Mouse (Mus musculus): ENCODE measurements around the gene Mrtfa. TPM values are rescaled to one million over a fixed set of nuclear protein-coding genes. Genes with fewer than 3 reads are reported as not detected.

Mrtfa gene
- polyA plus RNA-seq, 1 experiment from 2014 or later = 25.0 TPM

DNA sequence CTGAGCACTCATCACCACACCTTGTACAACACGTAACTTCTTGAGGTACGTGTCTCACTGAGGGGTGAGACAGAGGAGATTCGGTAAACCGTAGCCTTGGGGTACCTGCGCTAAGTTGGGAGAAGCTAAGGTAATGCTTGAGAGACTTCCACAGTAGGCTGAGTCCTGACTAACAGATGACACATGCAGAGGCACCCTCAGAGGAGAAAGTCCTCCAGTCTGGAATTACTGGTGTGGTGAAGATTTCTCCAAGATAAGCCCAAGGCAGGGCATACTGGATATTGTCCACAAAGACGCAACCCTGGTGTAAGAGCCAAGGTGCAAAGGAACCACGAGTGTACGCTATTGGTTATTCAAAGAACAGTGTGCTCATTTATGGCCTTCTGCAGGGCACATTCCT lies 2.3 kb upstream of the Mrtfa start:
- Histone ChIP-seq H3K4me1 (peaks cover 24% of the 10 kb centered on the region), H3K36me3 (replicated peaks) (peaks cover 4% of the 10 kb centered on the region), H3K27ac (replicated peaks) (no peak overlapping the region), H3K27me3 (replicated peaks; ENCODE audit: low read depth, poor library complexity, severe bottlenecking) (no peaks in the 10 kb centered on the region), H3K4me3 (no peak overlapping the region), H3K9me3 (no peaks in the 10 kb centered on the region)
- DNase-seq (ENCODE audit: low spot score) = no peak
- WGBS = 92% methylated on average over 8 of the region's 8 CpGs

GRCm38 (mm10) chr15:81192316-81192715 lies 1.8 kb upstream of the Mrtfa start:
- Histone ChIP-seq H3K4me1 (peaks cover 24% of the 10 kb centered on the region), H3K27me3 (replicated peaks; ENCODE audit: low read depth, poor library complexity, severe bottlenecking) (no peaks in the 10 kb centered on the region), H3K4me3 (no peak overlapping the region), H3K9me3 (no peaks in the 10 kb centered on the region), H3K27ac (replicated peaks) (no peak overlapping the region), H3K36me3 (replicated peaks) (peaks cover 8% of the 10 kb centered on the region)
- no peak for DNase-seq (ENCODE audit: low spot score)
- whole genome bisulfite sequencing = 81% methylated on average over 5 of the region's 5 CpGs

GRCm38 (mm10) chr15:81191303-81191702 lies 746 bp upstream of the Mrtfa start:
- Histone ChIP-seq H3K27me3 (replicated peaks; ENCODE audit: low read depth, poor library complexity, severe bottlenecking) (no peaks in the 10 kb centered on the region), H3K4me1 (peaks cover 24% of the 10 kb centered on the region), H3K4me3 (peak overlapping the region; percentile 98), H3K36me3 (replicated peaks) (peaks cover 19% of the 10 kb centered on the region), H3K9me3 (no peaks in the 10 kb centered on the region), H3K27ac (replicated peaks) (peak overlapping the region; percentile 87)
- WGBS = 28% methylated on average over 9 of the region's 9 CpGs
- no peak for DNase-seq (ENCODE audit: low spot score)

- DNase-seq (ENCODE audit: low spot score) = no peak
- Histone ChIP-seq H3K36me3 (replicated peaks) (peaks cover 23% of the 10 kb centered on the region), H3K27me3 (replicated peaks; ENCODE audit: low read depth, poor library complexity, severe bottlenecking) (no peaks in the 10 kb centered on the region), H3K4me3 (peak overlapping the region; percentile 98), H3K9me3 (no peaks in the 10 kb centered on the region), H3K27ac (replicated peaks) (peak overlapping the region; percentile 87), H3K4me1 (peaks cover 24% of the 10 kb centered on the region)
- WGBS = under 1% methylated on average over 46 of the region's 46 CpGs
Observed at GRCm38 (mm10) chr15:81190011-81190629, 437 bp downstream of the Mrtfa start.

- Histone ChIP-seq H3K4me3 (peak overlapping the region; percentile 98), H3K27me3 (replicated peaks; ENCODE audit: low read depth, poor library complexity, severe bottlenecking) (no peaks in the 10 kb centered on the region), H3K36me3 (replicated peaks) (peaks cover 23% of the 10 kb centered on the region), H3K27ac (replicated peaks) (no peak overlapping the region), H3K9me3 (no peaks in the 10 kb centered on the region), H3K4me1 (peaks cover 24% of the 10 kb centered on the region)
- 92% methylated on average over 2 of the region's 2 CpGs for WGBS
- DNase-seq (ENCODE audit: low spot score) = no peak
Observed at GRCm38 (mm10) chr15:81189061-81189460, 1.5 kb downstream of the Mrtfa start.

DNA sequence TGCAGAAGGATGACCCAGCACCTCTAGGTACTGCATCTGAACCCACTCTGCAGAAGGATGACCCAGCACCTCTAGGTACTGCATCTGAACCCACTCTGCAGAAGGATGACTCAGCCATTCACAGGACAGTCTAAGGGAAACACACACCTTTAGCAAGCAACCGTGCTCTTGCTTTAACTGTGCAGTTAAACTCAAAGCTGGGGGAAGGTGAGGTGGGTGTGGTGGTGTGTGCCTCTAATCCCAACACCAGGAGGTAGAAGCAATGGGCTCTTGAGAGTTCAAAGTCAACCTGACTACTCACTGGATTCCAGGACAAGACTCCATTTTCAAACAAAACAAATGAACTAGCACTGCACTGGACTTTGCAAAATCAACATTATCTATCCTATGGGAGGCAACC lies 5.6 kb downstream of the Mrtfa start:
- no peak for DNase-seq (ENCODE audit: low spot score)
- no peak overlapping the region for H3K4me3 ChIP-seq
- peaks cover 23% of the 10 kb centered on the region for H3K36me3 ChIP-seq (replicated peaks)
- 90% methylated on average over 1 of the region's 1 CpGs for WGBS
- H3K27ac ChIP-seq (replicated peaks) = no peak overlapping the region
- H3K4me1 ChIP-seq = peaks cover 17% of the 10 kb centered on the region
- no peaks in the 10 kb centered on the region for H3K9me3 ChIP-seq
- no peaks in the 10 kb centered on the region for H3K27me3 ChIP-seq (replicated peaks; ENCODE audit: low read depth, poor library complexity, severe bottlenecking)

DNA sequence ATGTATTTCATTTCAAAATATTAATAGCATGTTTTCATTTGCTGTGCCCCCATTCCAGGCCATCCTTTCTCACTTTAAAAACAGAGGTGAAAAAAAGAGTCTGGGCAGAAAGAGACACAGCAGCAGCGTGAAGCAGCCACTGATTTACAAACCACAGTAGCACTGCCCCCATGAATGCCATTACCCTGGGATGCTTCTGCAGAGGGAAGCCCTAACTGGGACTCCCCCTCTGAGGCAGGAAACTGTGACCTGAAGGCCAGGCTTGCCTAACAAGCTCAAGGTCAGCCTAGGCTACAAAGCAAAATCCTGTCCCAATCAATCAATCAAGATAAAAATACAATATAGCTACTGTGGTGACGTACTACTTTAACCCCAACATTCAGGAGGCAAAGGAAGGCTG lies 9.3 kb downstream of the Mrtfa start:
- Histone ChIP-seq H3K36me3 (replicated peaks) (peaks cover 8% of the 10 kb centered on the region; the same call in 1 of the 2 replicates), H3K4me1 (peaks cover 3% of the 10 kb centered on the region; the same call in 1 of the 2 replicates), H3K4me3 (no peak overlapping the region), H3K27me3 (replicated peaks; ENCODE audit: low read depth, poor library complexity, severe bottlenecking) (no peaks in the 10 kb centered on the region), H3K27ac (replicated peaks) (no peak overlapping the region), H3K9me3 (no peaks in the 10 kb centered on the region)
- WGBS = 48% methylated on average over 2 of the region's 2 CpGs
- no peak for DNase-seq (ENCODE audit: low spot score)

DNA sequence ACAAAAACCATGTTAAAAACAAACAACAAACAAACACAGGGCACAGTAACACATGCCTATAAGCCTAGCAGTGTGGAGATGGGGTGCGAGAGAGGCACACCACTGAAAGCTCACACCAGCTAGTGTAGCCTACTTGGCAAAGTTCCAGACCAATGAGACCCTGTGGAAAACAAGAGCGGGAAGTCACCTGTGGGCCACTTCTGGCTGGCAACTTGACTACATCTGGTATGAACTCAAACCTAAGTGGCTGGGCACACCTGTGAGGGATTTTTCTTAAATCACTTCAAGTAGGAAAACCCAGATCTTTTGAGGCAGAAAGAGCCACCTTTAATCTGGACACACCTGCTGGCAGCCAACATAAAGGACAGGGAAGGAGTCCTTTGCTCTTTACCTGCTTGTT lies 11.0 kb downstream of the Mrtfa start:
- no peak overlapping the region for H3K4me3 ChIP-seq
- no peaks in the 10 kb centered on the region for H3K9me3 ChIP-seq
- 96% methylated on average over 2 of the region's 2 CpGs for WGBS
- no peak for DNase-seq (ENCODE audit: low spot score)
- peaks cover 6% of the 10 kb centered on the region for H3K36me3 ChIP-seq (replicated peaks)
- H3K27ac ChIP-seq (replicated peaks) = no peak overlapping the region
- H3K27me3 ChIP-seq (replicated peaks; ENCODE audit: low read depth, poor library complexity, severe bottlenecking) = no peaks in the 10 kb centered on the region
- peaks cover 3% of the 10 kb centered on the region; the same call in 1 of the 2 replicates for H3K4me1 ChIP-seq

- no peak overlapping the region for H3K4me3 ChIP-seq
- H3K36me3 ChIP-seq (replicated peaks) = peaks cover 13% of the 10 kb centered on the region
- no peaks in the 10 kb centered on the region for H3K9me3 ChIP-seq
- DNase-seq (ENCODE audit: low spot score) = no peak
- WGBS = 84% methylated on average over 11 of the region's 11 CpGs
- H3K4me1 ChIP-seq = peaks cover 3% of the 10 kb centered on the region; the same call in 1 of the 2 replicates
- no peaks in the 10 kb centered on the region for H3K27me3 ChIP-seq (replicated peaks; ENCODE audit: low read depth, poor library complexity, severe bottlenecking)
- no peak overlapping the region for H3K27ac ChIP-seq (replicated peaks)
Observed at GRCm38 (mm10) chr15:81178703-81179102, 11.9 kb downstream of the Mrtfa start.

- 92% methylated on average over 7 of the region's 7 CpGs for WGBS
- Histone ChIP-seq H3K9me3 (no peaks in the 10 kb centered on the region), H3K36me3 (replicated peaks) (peaks cover 13% of the 10 kb centered on the region), H3K4me3 (no peak overlapping the region), H3K27me3 (replicated peaks; ENCODE audit: low read depth, poor library complexity, severe bottlenecking) (no peaks in the 10 kb centered on the region), H3K27ac (replicated peaks) (no peak overlapping the region), H3K4me1 (peaks cover 3% of the 10 kb centered on the region; the same call in 1 of the 2 replicates)
- DNase-seq (ENCODE audit: low spot score) = no peak
Observed at GRCm38 (mm10) chr15:81177860-81178259, 12.7 kb downstream of the Mrtfa start.

GRCm38 (mm10) chr15:81175633-81176032 lies 14.9 kb downstream of the Mrtfa start:
- no peak overlapping the region for H3K27ac ChIP-seq (replicated peaks)
- DNase-seq (ENCODE audit: low spot score) = no peak
- peaks cover 13% of the 10 kb centered on the region for H3K36me3 ChIP-seq (replicated peaks)
- no peak overlapping the region for H3K4me3 ChIP-seq
- WGBS = 90% methylated on average over 3 of the region's 3 CpGs
- no peaks in the 10 kb centered on the region for H3K4me1 ChIP-seq
- H3K9me3 ChIP-seq = no peaks in the 10 kb centered on the region
- no peaks in the 10 kb centered on the region for H3K27me3 ChIP-seq (replicated peaks; ENCODE audit: low read depth, poor library complexity, severe bottlenecking)

DNA sequence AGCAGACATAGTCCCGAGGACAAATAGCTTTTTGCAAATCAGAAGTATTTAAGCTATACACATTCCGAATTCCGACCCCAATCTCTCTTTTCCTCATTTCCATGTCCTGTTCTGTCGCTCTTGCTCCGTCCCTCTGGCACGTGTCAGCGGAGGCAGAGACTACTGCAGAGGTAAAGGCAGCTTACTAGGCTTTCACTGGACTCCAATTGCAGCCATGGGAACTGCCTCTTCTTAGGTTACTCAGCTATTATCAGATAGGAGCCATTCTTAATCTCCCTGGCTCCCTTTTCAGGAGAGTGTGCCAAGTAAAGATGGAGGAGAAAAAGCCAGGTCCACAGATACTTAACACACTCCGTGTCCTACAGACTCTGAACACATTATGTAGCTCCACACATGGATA lies 18.3 kb downstream of the Mrtfa start:
- no peaks in the 10 kb centered on the region for H3K4me1 ChIP-seq
- no peak for DNase-seq (ENCODE audit: low spot score)
- peaks cover 16% of the 10 kb centered on the region for H3K36me3 ChIP-seq (replicated peaks)
- H3K27me3 ChIP-seq (replicated peaks; ENCODE audit: low read depth, poor library complexity, severe bottlenecking) = no peaks in the 10 kb centered on the region
- H3K27ac ChIP-seq (replicated peaks) = no peak overlapping the region
- 86% methylated on average over 8 of the region's 8 CpGs for WGBS
- no peaks in the 10 kb centered on the region for H3K9me3 ChIP-seq
- no peak overlapping the region for H3K4me3 ChIP-seq

DNA sequence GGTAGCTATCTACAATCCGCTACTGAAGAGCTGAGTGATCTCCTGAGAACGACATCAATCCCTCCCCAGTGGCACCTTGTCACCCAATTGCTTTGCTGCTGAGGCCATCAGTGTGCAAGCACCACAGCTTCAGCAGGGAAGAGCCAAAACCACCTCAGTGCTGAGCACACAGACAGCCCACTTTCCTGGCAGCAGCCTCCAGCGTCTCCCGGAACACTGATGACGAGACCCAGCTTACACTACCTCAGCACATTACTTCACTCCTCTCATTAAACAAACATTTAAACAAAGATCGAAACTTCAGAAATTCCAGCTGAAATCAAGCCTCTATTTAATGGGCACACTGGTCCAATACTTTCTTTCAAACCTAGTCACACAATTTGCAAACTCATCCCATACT lies 21.8 kb downstream of the Mrtfa start:
- H3K27ac ChIP-seq (replicated peaks) = no peak overlapping the region
- DNase-seq (ENCODE audit: low spot score) = no peak
- no peak overlapping the region for H3K4me3 ChIP-seq
- no peaks in the 10 kb centered on the region for H3K27me3 ChIP-seq (replicated peaks; ENCODE audit: low read depth, poor library complexity, severe bottlenecking)
- no peaks in the 10 kb centered on the region for H3K4me1 ChIP-seq
- H3K36me3 ChIP-seq (replicated peaks) = 0 out of 2 replicates have a peak, but pooled peaks cover 3% of the 10 kb centered on the region
- 86% methylated on average over 6 of the region's 6 CpGs for WGBS
- H3K9me3 ChIP-seq = no peaks in the 10 kb centered on the region

All from embryonic facial prominence, embryonic 10.5 days (tissue).